Mouse (Mus musculus) T-helper 1 cell (primary cell): ENCODE results near the gene Madd.

ENCODE experiments used
- in situ Hi-C: fragments of 300-600 bp; cut with MboI, MseI; formaldehyde crosslinking; loops from one replicate; pipeline ENCODE4 v1.15.1; 2025; ENCODE audit warnings: high pct_unique_total_duplicates

Gene Madd

GRCm38 (mm10) chr2:91128761-91129160 is 54.9 kb downstream of the Madd start:
- in situ Hi-C loops, result no loop called here

GRCm38 (mm10) chr2:91125101-91125500 is 58.5 kb downstream of the Madd start:
- in situ Hi-C loops, result no loop called here

GRCm38 (mm10) chr2:91123521-91123920 is 60.1 kb downstream of the Madd start:
- in situ Hi-C loops, result no loop called here

DNA sequence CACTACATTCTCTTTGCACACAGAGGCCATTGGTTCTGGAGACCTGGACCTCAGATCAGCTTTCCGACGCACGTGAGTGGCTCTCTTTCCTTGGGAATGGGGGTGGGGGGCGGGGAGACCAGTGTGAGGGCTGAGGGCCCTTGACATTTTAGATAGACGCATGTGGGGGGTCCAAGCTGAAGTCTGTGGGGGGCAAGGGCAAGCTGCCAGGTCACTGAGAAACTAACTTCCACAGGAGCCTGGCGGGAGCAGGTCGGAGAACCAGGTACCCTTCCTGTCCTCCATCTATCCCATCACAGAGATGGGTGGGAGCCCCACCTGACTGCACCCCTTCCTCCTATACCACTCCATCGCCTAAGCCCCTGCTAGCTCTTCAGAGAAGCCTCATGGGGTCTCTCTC is 62.1 kb downstream of the Madd start:
- in situ Hi-C loops, result no loop called here

- in situ Hi-C loops, result no loop called here
Observed at GRCm38 (mm10) chr2:91121011-91121410, 62.6 kb downstream of the Madd start.

- in situ Hi-C loops, result no loop called here
Observed at GRCm38 (mm10) chr2:91120261-91120671, 63.4 kb downstream of the Madd start.

DNA sequence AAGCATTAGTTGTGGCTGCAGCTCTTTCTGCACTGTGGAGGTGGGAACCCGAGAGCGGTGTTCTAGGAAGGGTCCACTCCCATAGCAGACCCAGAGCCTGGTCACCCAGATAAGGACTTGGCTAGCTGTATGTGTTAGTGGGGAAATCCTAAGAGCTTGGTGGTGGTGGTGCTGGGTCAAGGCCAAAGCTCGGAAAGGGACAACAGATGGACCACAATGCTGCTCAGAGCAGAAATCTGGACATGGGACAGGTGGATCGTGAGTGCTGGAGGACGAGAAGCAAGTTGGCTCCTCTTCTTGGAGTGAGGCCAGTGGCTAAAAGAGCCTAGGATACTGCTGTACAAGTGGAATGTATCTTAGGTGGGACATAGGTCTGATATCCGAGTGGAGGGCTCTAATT is 64.1 kb downstream of the Madd start:
- in situ Hi-C loops, result loop anchor here (10.0 kb wide), 1 partner anchor 365 kb away; no protein-coding TSS in a partner anchor

DNA sequence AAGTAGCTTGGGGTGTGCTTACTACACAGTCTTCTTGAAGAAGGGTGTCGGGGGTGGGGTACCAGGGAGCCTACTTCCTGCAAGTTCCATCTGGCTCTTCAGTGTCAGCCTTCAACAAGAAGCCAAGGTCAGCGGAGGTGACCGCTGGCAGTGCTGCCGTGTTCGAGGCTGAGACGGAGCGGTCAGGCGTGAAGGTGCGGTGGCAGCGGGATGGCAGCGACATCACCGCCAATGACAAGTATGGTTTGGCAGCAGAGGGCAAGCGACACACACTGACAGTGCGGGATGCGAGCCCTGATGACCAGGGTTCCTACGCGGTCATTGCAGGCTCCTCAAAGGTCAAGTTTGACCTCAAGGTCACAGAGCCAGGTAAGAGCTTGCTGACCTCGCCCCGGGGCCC is 64.6 kb downstream of the Madd start:
- in situ Hi-C loops, result loop anchor here (10.0 kb wide), 1 partner anchor 366 kb away; no protein-coding TSS in a partner anchor

DNA sequence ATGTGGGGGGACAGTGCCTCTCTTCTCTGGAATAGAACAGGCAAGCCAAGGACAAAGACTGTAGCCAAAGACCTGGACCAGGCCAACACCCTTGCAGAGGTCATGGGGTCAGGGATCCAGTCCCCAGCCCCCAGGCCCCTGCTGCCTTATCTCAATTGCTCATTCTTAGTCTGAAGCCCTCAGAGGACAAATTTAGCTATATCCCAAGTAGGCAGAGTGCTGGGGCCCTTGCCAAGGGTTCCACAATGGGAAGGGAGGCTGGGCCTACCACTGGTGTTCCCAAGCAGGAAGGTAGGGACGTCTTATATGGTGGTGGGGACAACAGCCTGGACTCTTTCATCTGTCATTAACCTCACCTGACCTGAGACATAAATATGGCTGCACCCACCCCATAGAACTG is 65.0 kb downstream of the Madd start:
- in situ Hi-C loops, result loop anchor here (10.0 kb wide), 1 partner anchor 366 kb away; no protein-coding TSS in a partner anchor

GRCm38 (mm10) chr2:91117585-91118275 is 65.9 kb downstream of the Madd start, which contains the start of gene Mybpc3:
TSS of gene Mybpc3 (plus strand) at chr2:91118144.
- in situ Hi-C loops, result loop anchor here (10.0 kb wide), 1 partner anchor 367 kb away; no protein-coding TSS in a partner anchor

GRCm38 (mm10) chr2:91116842-91117241 is 66.8 kb downstream of the Madd start:
- in situ Hi-C loops, result loop anchor here (10.0 kb wide), 1 partner anchor 368 kb away; no protein-coding TSS in a partner anchor

DNA sequence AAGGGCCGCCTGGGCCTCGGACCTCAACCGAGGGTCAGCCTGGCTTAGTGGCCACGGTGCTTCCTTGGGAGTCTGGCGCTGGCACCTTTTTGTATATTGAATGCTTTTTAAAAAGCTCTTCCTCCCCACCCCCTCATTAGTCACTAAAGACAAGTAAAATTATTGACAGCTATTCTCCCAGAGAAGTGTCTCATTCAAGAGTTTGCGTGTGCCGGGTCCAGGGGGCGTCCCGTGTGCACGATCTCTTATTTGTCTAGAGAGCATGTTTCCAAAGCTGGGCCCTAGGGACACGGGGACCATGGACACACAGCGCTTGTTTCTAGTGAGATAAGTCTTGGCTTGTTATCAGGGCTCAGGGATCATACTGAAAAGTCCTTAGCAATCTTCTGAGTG is 68.1 kb downstream of the Madd start:
- in situ Hi-C loops, result loop anchor here (10.0 kb wide), 1 partner anchor 369 kb away; no protein-coding TSS in a partner anchor

GRCm38 (mm10) chr2:91114781-91115577 is 68.7 kb downstream of the Madd start:
- in situ Hi-C loops, result loop anchor here (10.0 kb wide), 1 partner anchor 370 kb away; no protein-coding TSS in a partner anchor

GRCm38 (mm10) chr2:91113852-91114251 is 69.8 kb downstream of the Madd start:
- in situ Hi-C loops, result loop anchor here (10.0 kb wide), 1 partner anchor 371 kb away; no protein-coding TSS in a partner anchor

DNA sequence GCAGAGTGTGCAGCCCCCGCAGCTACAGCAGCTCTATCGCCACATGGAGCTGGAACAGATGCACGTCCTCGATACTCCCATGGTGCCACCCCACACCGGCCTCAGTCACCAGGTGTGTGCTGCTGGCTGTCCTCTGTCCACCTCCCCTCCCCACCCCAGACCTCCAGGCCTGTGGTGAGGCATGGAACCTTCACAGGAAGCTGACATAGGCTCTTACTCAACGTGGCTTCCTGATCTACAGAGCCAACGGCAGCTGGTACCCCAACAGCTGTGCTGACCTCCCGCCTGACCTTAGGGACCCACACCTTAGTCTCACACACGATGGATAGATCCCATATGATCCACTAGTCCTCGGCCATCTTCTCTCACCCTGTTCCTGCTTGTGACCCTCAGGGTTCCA is 70.3 kb downstream of the Madd start:
- in situ Hi-C loops, result loop anchor here (10.0 kb wide), 1 partner anchor 371 kb away; no protein-coding TSS in a partner anchor

DNA sequence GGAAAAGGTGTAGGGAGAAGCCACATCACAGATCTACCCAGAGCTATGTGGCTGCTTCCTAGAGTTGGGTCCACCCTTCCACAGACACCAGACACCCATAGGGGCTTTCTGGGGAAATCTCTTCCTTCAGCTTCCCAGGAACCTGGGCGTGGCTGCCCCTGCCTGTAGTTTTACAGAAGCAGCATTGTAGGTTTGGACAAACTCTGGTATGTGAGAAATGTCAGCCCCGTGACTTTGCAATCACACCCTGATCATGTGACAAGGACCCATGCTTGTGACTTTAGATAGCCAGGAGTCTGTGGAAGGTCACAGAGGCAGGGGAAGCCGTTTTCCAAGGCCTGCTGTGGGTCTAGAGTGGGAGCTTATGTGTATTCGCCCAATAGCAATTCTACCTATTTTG is 71.1 kb downstream of the Madd start:
- in situ Hi-C loops, result loop anchor here (10.0 kb wide), 1 partner anchor 372 kb away; no protein-coding TSS in a partner anchor

- in situ Hi-C loops, result loop anchor here (10.0 kb wide), 1 partner anchor 373 kb away; no protein-coding TSS in a partner anchor
Observed at GRCm38 (mm10) chr2:91111832-91112231, 71.8 kb downstream of the Madd start.

DNA sequence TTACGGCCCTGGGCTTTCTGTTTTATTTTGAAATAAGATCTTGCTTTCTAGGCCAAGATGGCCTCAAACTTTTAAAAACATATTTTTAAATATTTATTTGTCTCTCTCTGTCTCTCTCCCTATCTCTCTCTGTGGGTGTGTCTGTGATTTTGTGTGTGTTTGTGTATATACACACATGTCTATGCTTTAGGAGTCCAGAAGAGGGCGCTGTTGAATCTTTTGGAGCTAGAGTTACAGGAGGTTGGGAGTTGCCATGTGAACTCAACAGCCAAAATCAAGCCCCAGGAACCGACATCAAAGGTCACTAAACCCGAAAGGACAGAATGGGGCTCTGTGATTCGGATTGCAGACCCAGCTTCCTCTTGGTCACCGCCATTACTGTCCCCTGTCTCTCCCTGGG is 73.2 kb downstream of the Madd start:
- in situ Hi-C loops, result loop anchor here (10.0 kb wide), 1 partner anchor 374 kb away; no protein-coding TSS in a partner anchor

- in situ Hi-C loops, result loop anchor here (10.0 kb wide), 1 partner anchor 375 kb away; no protein-coding TSS in a partner anchor
Observed at GRCm38 (mm10) chr2:91109807-91110385, 73.7 kb downstream of the Madd start.

DNA sequence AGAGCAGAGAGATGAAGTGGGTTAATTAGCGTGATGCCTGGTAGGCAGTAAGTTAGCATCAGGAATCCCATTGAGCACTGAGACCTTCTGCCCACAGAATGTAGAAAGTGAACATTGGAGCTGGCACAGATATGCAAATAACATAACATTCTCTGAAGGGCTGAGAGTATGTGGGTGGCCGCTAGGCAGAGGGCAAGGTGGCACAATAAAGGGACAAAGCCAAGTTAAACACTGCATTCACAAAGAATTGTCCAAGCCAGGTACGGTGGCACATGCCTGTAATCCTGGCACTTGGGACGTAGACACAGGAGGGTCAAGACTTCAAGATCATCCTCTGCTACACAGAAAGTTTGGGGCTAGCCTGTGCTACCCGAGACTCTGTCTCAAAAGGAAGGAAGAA is 74.4 kb downstream of the Madd start:
- in situ Hi-C loops, result no loop called here

DNA sequence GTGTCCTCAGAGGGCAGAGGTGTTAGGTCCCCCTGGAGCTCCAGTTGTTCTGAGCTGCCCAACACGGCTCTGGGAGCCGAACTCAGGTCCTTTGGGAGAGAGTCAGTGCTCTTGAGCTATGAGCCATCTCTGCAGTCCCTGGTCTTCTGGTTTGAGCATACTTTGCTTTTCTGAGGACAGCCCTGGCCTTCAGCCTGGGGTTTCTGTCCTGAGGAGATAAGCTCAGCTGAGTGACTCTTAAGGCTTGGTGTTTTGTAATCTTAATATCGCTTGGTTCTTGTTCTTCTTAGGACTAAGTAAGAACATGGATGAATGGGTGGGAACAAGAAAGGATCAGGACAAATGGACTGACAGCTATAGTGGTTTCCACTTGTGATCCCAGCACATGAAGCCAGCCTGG is 75.5 kb downstream of the Madd start:
- in situ Hi-C loops, result no loop called here
